Mouse (Mus musculus): ENCODE data around the gene Mrfap1.

GRCm38 (mm10) chr5:36797291-36797690 is 719 bp upstream of the Mrfap1 start:
- TF ChIP-seq FLI1 (IDR thresholded peaks at IDR 0.05; ENCODE audit: low read length) = no peak
- TF ChIP-seq GATA1 (IDR thresholded peaks at IDR 0.05; ENCODE audit: borderline replicate concordance, low read length) = no peak
